Mouse (Mus musculus) stomach, embryonic 15.5 days (tissue): ENCODE data around the gene Tomm7. TPM values are rescaled to one million over a fixed set of nuclear protein-coding genes. Genes with fewer than 3 reads are reported as not detected.
"Not testable (repeated sequence)": the region's sequence is repeated elsewhere in the genome, so short reads cannot be mapped to it uniquely, and the experiment has no call there.

Source experiments
- ATAC-seq: fragments of 200-750 bp; cut with Nextera tagmentation; 2 replicates; pipeline ENCODE4 v1.8.0; 2017; ENCODE audit warnings: low read depth, moderate number of reproducible peaks, moderate TSS enrichment; ENCODE audit not compliant: insufficient read depth, low FRiP score
- H3K27ac ChIP-seq: fragments of 300-500 bp; sonication (generic); 2 replicates; pipeline ENCODE4 v1.5.1; 2015; ENCODE audit warnings: mild to moderate bottlenecking, inconsistent platforms
- H3K27me3 ChIP-seq: fragments of 300-500 bp; sonication (generic); replicated peaks from 2 replicates; pipeline ENCODE4 v1.6.1; 2015; ENCODE audit warnings: inconsistent platforms
- H3K36me3 ChIP-seq: fragments of 300-500 bp; sonication (generic); 2 replicates; pipeline ENCODE4 v1.6.1; 2015; ENCODE audit warnings: inconsistent platforms
- H3K4me1 ChIP-seq: fragments of 300-500 bp; sonication (generic); 2 replicates; pipeline ENCODE4 v1.6.1; 2015; ENCODE audit warnings: inconsistent platforms
- H3K4me2 ChIP-seq: fragments of 300-500 bp; sonication (generic); 2 replicates; pipeline ENCODE4 v1.6.1; 2015; ENCODE audit warnings: mild to moderate bottlenecking, inconsistent platforms
- H3K4me3 ChIP-seq: fragments of 300-500 bp; sonication (generic); replicated peaks from 2 replicates; pipeline ENCODE4 v1.5.1; 2015; ENCODE audit warnings: inconsistent platforms
- H3K9ac ChIP-seq: fragments of 300-500 bp; sonication (generic); 2 replicates; pipeline ENCODE4 v1.6.1; 2015; ENCODE audit warnings: inconsistent platforms
- H3K9me3 ChIP-seq: fragments of 300-500 bp; sonication (generic); 2 replicates; pipeline ENCODE4 v1.6.1; 2016; ENCODE audit warnings: inconsistent platforms
- WGBS: fragments of 180-500 bp; shearing (Covaris S2); methylation state at CpG from one replicate; pipeline ENCODE4 v1.1.7; 2015; 5-methylcytosine and 5-hydroxymethylcytosine counted together
- polyA plus RNA-seq: library from polyadenylated mRNA; unstranded; fragments of >200 nt; fragmentation: Nextera tagmentation; extraction: Ambion mirVana; gene quantifications from 2 replicates; pipeline ENCODE4 v1.2.1, GENCODE M21; 2015

Gene Tomm7
- polyA plus RNA-seq, 1 experiment from 2014 or later, result 116 TPM

GRCm38 (mm10) chr5:23850345-23851159, 6.6 kb upstream of the Tomm7 start:
- peak overlapping the region; percentile 80 for H3K9ac ChIP-seq
- ATAC-seq, result peak; percentile 98
- H3K36me3 ChIP-seq, result peaks cover 27% of the 10 kb centered on the region
- H3K27me3 ChIP-seq, result no peaks in the 10 kb centered on the region
- H3K4me3 ChIP-seq, result peak overlapping the region; percentile 92
- no peaks in the 10 kb centered on the region for H3K9me3 ChIP-seq
- peak overlapping the region; percentile 63 for H3K4me2 ChIP-seq
- peaks cover 7% of the 10 kb centered on the region; the same call in 1 of the 2 replicates for H3K4me1 ChIP-seq
- H3K27ac ChIP-seq, result peak overlapping the region; percentile 80
- WGBS, result under 1% methylated on average over 61 of the region's 61 CpGs

DNA sequence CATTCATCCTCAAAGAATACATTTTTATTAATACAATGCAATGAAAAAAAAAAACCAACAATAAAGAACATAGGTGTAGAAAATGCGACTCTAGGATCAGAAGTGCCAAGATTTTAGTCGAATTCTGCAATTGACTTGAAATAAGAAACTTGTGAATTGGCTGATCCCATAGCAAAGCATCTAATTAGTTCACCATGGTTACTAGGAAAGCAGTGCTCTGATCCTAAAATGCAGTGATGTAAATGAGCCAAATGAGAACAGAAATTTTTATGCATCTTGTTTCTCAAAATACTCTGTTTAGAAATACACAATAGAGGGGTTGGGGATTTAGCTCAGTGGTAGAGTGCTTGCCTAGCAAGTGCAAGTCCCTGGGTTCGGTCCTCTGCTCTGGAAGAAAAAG, 1.2 kb upstream of the Tomm7 start:
- Histone ChIP-seq H3K27me3 (no peaks in the 10 kb centered on the region), H3K9ac (no peak overlapping the region), H3K36me3 (no peaks in the 10 kb centered on the region), H3K27ac (no peak overlapping the region; the same call in 1 of the 2 replicates), H3K4me2 (no peak overlapping the region), H3K4me3 (no peak overlapping the region), H3K9me3 (no peaks in the 10 kb centered on the region), H3K4me1 (peaks cover 8% of the 10 kb centered on the region; the same call in 1 of the 2 replicates)
- ATAC-seq, result no peak
- 88% methylated on average over 3 of the region's 3 CpGs for WGBS

DNA sequence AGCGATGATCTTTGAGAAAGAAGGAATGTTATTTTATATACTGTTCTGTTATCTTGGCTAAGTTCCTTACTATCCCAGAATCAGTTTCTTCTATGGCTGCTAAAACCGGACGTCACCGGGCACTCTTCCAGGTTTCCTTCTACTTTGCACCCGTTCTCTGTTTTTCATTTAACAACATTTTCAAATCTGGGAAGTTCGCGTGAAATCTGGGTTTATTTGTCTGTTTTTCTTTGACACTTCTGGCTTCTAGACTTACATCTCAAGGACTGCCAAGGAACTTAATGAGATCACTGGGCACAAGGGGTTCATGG, 525 bp upstream of the Tomm7 start:
- peaks cover 8% of the 10 kb centered on the region; the same call in 1 of the 2 replicates for H3K4me1 ChIP-seq
- peak overlapping the region; percentile 85 for H3K4me3 ChIP-seq
- H3K27me3 ChIP-seq, result no peaks in the 10 kb centered on the region
- peak overlapping the region; percentile 53 for H3K4me2 ChIP-seq
- no peaks in the 10 kb centered on the region for H3K36me3 ChIP-seq
- no peak; the same call in 1 of the 2 replicates for ATAC-seq
- WGBS, result 22% methylated on average over 7 of the region's 7 CpGs
- peak overlapping the region; percentile 90 for H3K27ac ChIP-seq
- no peaks in the 10 kb centered on the region for H3K9me3 ChIP-seq
- peak overlapping the region; percentile 34; the same call in 1 of the 2 replicates for H3K9ac ChIP-seq

GRCm38 (mm10) chr5:23838158-23838557, 5.8 kb downstream of the Tomm7 start:
- Histone ChIP-seq H3K9me3 (no peaks in the 10 kb centered on the region), H3K4me3 (no peak overlapping the region), H3K4me2 (no peak overlapping the region), H3K27me3 (no peaks in the 10 kb centered on the region), H3K36me3 (0 out of 2 replicates have a peak, but pooled peaks cover 3% of the 10 kb centered on the region), H3K4me1 (peaks cover 8% of the 10 kb centered on the region; the same call in 1 of the 2 replicates), H3K27ac (no peak overlapping the region), H3K9ac (no peak overlapping the region)
- ATAC-seq, result no peak
- 81% methylated on average over 7 of the region's 7 CpGs for WGBS

- H3K27me3 ChIP-seq, H3K4me3 ChIP-seq, H3K9me3 ChIP-seq, H3K36me3 ChIP-seq, H3K27ac ChIP-seq, H3K9ac ChIP-seq, H3K4me1 ChIP-seq, ATAC-seq, H3K4me2 ChIP-seq: not testable (repeated sequence)
- WGBS, result 55% methylated on average over 1 of the region's 1 CpGs
These were observed 8.3 kb downstream of the Tomm7 start for GRCm38 (mm10) chr5:23835691-23836090.

- H3K36me3 ChIP-seq, result no peaks in the 10 kb centered on the region
- no peak for ATAC-seq
- peak overlapping the region; percentile 40 for H3K4me2 ChIP-seq
- peaks cover 4% of the 10 kb centered on the region for H3K4me1 ChIP-seq
- no peaks in the 10 kb centered on the region for H3K9me3 ChIP-seq
- H3K27me3 ChIP-seq, result peaks cover 6% of the 10 kb centered on the region; the same call in 1 of the 2 replicates
- no peak overlapping the region for H3K27ac ChIP-seq
- 35% methylated on average over 58 of the region's 58 CpGs for WGBS
- no peak overlapping the region; the same call in 1 of the 2 replicates for H3K4me3 ChIP-seq
- no peak overlapping the region for H3K9ac ChIP-seq
These were observed 12.8 kb downstream of the Tomm7 start for GRCm38 (mm10) chr5:23830897-23831752.

GRCm38 (mm10) chr5:23826321-23827004, 17.5 kb downstream of the Tomm7 start:
- ATAC-seq, result no peak
- H3K36me3 ChIP-seq, result no peaks in the 10 kb centered on the region
- H3K27me3 ChIP-seq, result peaks cover 6% of the 10 kb centered on the region; the same call in 1 of the 2 replicates
- H3K9me3 ChIP-seq, result no peaks in the 10 kb centered on the region
- no peak overlapping the region for H3K4me3 ChIP-seq
- no peak overlapping the region for H3K27ac ChIP-seq
- H3K4me1 ChIP-seq, result peaks cover 4% of the 10 kb centered on the region
- WGBS, result 39% methylated on average over 11 of the region's 11 CpGs
- no peak overlapping the region for H3K4me2 ChIP-seq
- no peak overlapping the region for H3K9ac ChIP-seq

GRCm38 (mm10) chr5:23824171-23824733, 19.7 kb downstream of the Tomm7 start:
- no peak for ATAC-seq
- Histone ChIP-seq H3K4me2 (no peak overlapping the region), H3K36me3 (peaks cover 11% of the 10 kb centered on the region), H3K27me3 (no peaks in the 10 kb centered on the region), H3K4me3 (no peak overlapping the region), H3K9me3 (no peaks in the 10 kb centered on the region), H3K9ac (no peak overlapping the region), H3K4me1 (no peaks in the 10 kb centered on the region), H3K27ac (no peak overlapping the region)
- 73% methylated on average over 8 of the region's 8 CpGs for WGBS

- H3K9me3 ChIP-seq, result no peaks in the 10 kb centered on the region
- no peak overlapping the region for H3K4me3 ChIP-seq
- H3K9ac ChIP-seq, result no peak overlapping the region
- H3K27me3 ChIP-seq, result no peaks in the 10 kb centered on the region
- no peak overlapping the region for H3K4me2 ChIP-seq
- peaks cover 21% of the 10 kb centered on the region for H3K36me3 ChIP-seq
- H3K4me1 ChIP-seq, result no peaks in the 10 kb centered on the region
- H3K27ac ChIP-seq, result no peak overlapping the region
- ATAC-seq, result no peak
- WGBS, result 68% methylated on average over 11 of the region's 11 CpGs
These were observed 21.7 kb downstream of the Tomm7 start for GRCm38 (mm10) chr5:23822306-23822705.

- Histone ChIP-seq H3K4me2 (no peak overlapping the region), H3K4me1 (no peaks in the 10 kb centered on the region), H3K9ac (no peak overlapping the region), H3K4me3 (no peak overlapping the region), H3K9me3 (no peaks in the 10 kb centered on the region), H3K27me3 (no peaks in the 10 kb centered on the region), H3K36me3 (peaks cover 57% of the 10 kb centered on the region), H3K27ac (no peak overlapping the region)
- no peak for ATAC-seq
- 90% methylated on average over 15 of the region's 15 CpGs for WGBS
These were observed 27.3 kb downstream of the Tomm7 start for GRCm38 (mm10) chr5:23816681-23817080.

DNA sequence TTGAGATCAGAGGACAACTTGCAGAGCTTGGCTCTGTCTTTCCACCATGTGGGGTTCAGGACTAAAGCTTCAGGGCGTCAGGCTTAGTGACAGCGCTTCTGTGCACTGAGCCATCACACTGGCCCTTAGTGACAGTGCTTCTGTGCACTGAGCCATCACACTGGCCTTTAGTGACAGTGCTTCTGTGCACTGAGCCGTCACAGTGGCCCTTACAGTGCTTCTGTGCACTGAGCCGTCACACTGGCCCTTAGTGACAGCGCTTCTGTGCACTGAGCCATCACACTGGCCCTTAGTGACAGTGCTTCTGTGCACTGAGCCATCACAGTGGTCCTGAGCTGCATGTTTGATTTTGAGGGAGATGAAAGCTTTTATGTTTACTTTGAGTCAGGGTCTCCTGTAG, 29.1 kb downstream of the Tomm7 start:
- 91% methylated on average over 5 of the region's 5 CpGs for WGBS
- no peak overlapping the region for H3K4me3 ChIP-seq
- H3K4me1 ChIP-seq, result no peaks in the 10 kb centered on the region
- H3K36me3 ChIP-seq, result peaks cover 64% of the 10 kb centered on the region
- H3K4me2 ChIP-seq, result no peak overlapping the region
- no peak overlapping the region for H3K27ac ChIP-seq
- H3K9me3 ChIP-seq, result no peaks in the 10 kb centered on the region
- no peak for ATAC-seq
- no peaks in the 10 kb centered on the region for H3K27me3 ChIP-seq
- no peak overlapping the region for H3K9ac ChIP-seq
